Mouse (Mus musculus) CH12.LX (cell line): ENCODE results near the gene Ran. TPM values are rescaled to one million over a fixed set of nuclear protein-coding genes. Genes with fewer than 3 reads are reported as not detected.

Source experiments
- DNase-seq: peaks from one replicate; pipeline ENCODE4 v3.0.0-alpha.2; 2013; ENCODE audit errors: extremely low read depth
- H3K27ac ChIP-seq: 2 replicates; pipeline ENCODE4 v1.5.1; 2012; ENCODE audit warnings: low read depth, mild to moderate bottlenecking, control low read depth, moderate library complexity; ENCODE audit not compliant: insufficient read depth
- H3K27me3 ChIP-seq: replicated peaks from 2 replicates; pipeline ENCODE3; 2012; ENCODE audit warnings: inconsistent platforms
- H3K36me3 ChIP-seq, 2 experiments: replicated peaks in 1 of 2; 2 replicates each; pipeline versions ENCODE3 to v1.6.1; 2012; ENCODE audit warnings: inconsistent platforms in 1 of 2, low read length in 1 of 2, mild to moderate bottlenecking in 1 of 2, mixed read lengths in 1 of 2, moderate library complexity in 1 of 2; ENCODE audit not compliant: control insufficient read depth in 1 of 2, insufficient read depth in 1 of 2
- H3K4me1 ChIP-seq, 2 experiments: 2 replicates each; pipeline ENCODE4 v1.6.1; 2012; ENCODE audit warnings: inconsistent platforms in 1 of 2, moderate library complexity in 1 of 2; ENCODE audit not compliant: insufficient read depth in 2 of 2, control insufficient read depth in 1 of 2
- H3K4me2 ChIP-seq: 2 replicates; pipeline ENCODE4 v1.6.1; 2012; ENCODE audit warnings: low read depth, mild to moderate bottlenecking, control low read depth; ENCODE audit not compliant: poor library complexity, insufficient read depth, severe bottlenecking
- H3K4me3 ChIP-seq, 3 experiments: fragments of 150-350 bp in 1 of 3; sonication (generic) in 1 of 3; replicated peaks in 1 of 3; 2 replicates each; pipeline versions ENCODE3 to v1.5.1; 2011 to 2012; ENCODE audit warnings: low read depth in 2 of 3, low read length in 2 of 3, mild to moderate bottlenecking in 2 of 3, moderate library complexity in 2 of 3, control low read depth in 1 of 3, improper control_type of control experiment in 1 of 3, inconsistent platforms in 1 of 3, mixed read lengths in 1 of 3; ENCODE audit not compliant: poor library complexity in 1 of 3
- H3K79me2 ChIP-seq: replicated peaks from 2 replicates; pipeline ENCODE4 v1.6.1; 2012; ENCODE audit warnings: mild to moderate bottlenecking, moderate library complexity; ENCODE audit not compliant: control insufficient read depth, poor library complexity, insufficient read depth, severe bottlenecking; ENCODE audit errors: extremely low read depth
- H3K9ac ChIP-seq: 2 replicates; pipeline ENCODE4 v1.6.1; 2012; ENCODE audit warnings: low read depth, mild to moderate bottlenecking, control low read depth, moderate library complexity; ENCODE audit not compliant: insufficient read depth
- H3K9me3 ChIP-seq: replicated peaks from 2 replicates; pipeline ENCODE3; 2012; ENCODE audit warnings: low read length, inconsistent platforms, mixed read lengths
- CHD2 ChIP-seq: IDR thresholded peaks from 2 replicates; pipeline ENCODE4 v1.6.1; 2011; ENCODE audit warnings: low read length, improper control_type of control experiment
- E2F4 ChIP-seq: IDR thresholded peaks from 2 replicates; pipeline ENCODE4 v1.6.1; 2011; ENCODE audit warnings: low read depth, low read length, improper control_type of control experiment; ENCODE audit not compliant: insufficient replicate concordance
- ELF1 ChIP-seq: IDR thresholded peaks from 2 replicates; pipeline ENCODE4 v1.6.1; 2014; ENCODE audit warnings: low read depth, mild to moderate bottlenecking, inconsistent platforms, low read length, improper control_type of control experiment
- GABPA ChIP-seq: IDR thresholded peaks from 2 replicates; pipeline ENCODE4 v1.6.1; 2012; ENCODE audit warnings: low read depth, low read length, improper control_type of control experiment, inconsistent platforms; ENCODE audit not compliant: insufficient replicate concordance
- HCFC1 ChIP-seq: IDR thresholded peaks from 2 replicates; pipeline ENCODE4 v1.6.1; 2012; ENCODE audit warnings: low read depth, mild to moderate bottlenecking, inconsistent platforms, low read length, improper control_type of control experiment
- KAT2A ChIP-seq: IDR thresholded peaks from 2 replicates; pipeline ENCODE4 v1.6.1; 2012; ENCODE audit warnings: low read length, improper control_type of control experiment, inconsistent platforms; ENCODE audit not compliant: insufficient replicate concordance
- MAFK ChIP-seq: IDR thresholded peaks from 2 replicates; pipeline ENCODE4 v1.6.1; 2011; ENCODE audit warnings: low read length, improper control_type of control experiment; ENCODE audit not compliant: insufficient replicate concordance
- MYC ChIP-seq: IDR thresholded peaks from 2 replicates; pipeline ENCODE4 v1.6.1; 2011; ENCODE audit warnings: low read depth, mild to moderate bottlenecking, improper control_type of control experiment, low read length
- NRF1 ChIP-seq: IDR thresholded peaks from 2 replicates; pipeline ENCODE4 v1.6.1; 2014; ENCODE audit warnings: low read depth, mild to moderate bottlenecking, inconsistent platforms, low read length, improper control_type of control experiment, moderate library complexity
- PAX5 ChIP-seq: IDR thresholded peaks from 2 replicates; pipeline ENCODE4 v1.6.1; 2012; ENCODE audit warnings: low read length, inconsistent platforms, mixed read lengths
- POLR2A ChIP-seq: IDR thresholded peaks from 2 replicates; pipeline ENCODE4 v1.6.1; 2011; ENCODE audit warnings: low read depth, mild to moderate bottlenecking, improper control_type of control experiment, low read length
- RAD21 ChIP-seq: IDR thresholded peaks from 2 replicates; pipeline ENCODE4 v1.6.1; 2011; ENCODE audit warnings: low read depth, mild to moderate bottlenecking, low read length, improper control_type of control experiment, moderate library complexity
- SIN3A ChIP-seq: IDR thresholded peaks from 2 replicates; pipeline ENCODE4 v1.6.1; 2012; ENCODE audit warnings: low read length, improper control_type of control experiment, inconsistent platforms
- SMC3 ChIP-seq: IDR thresholded peaks from 2 replicates; pipeline ENCODE4 v1.6.1; 2011; ENCODE audit warnings: low read depth, low read length, improper control_type of control experiment
- USF1 ChIP-seq: IDR thresholded peaks from 2 replicates; pipeline ENCODE4 v1.6.1; 2014; ENCODE audit warnings: low read depth, mild to moderate bottlenecking, inconsistent platforms, low read length, improper control_type of control experiment
- USF2 ChIP-seq: conservative IDR thresholded peaks from 2 replicates; pipeline ENCODE4 v1.6.1; 2011; ENCODE audit warnings: low read depth, low read length, improper control_type of control experiment
- ZC3H11A ChIP-seq: IDR thresholded peaks from 2 replicates; pipeline ENCODE4 v1.6.1; 2012; ENCODE audit warnings: low read depth, mild to moderate bottlenecking, inconsistent platforms, low read length, improper control_type of control experiment
- ZKSCAN1 ChIP-seq: IDR thresholded peaks from 2 replicates; pipeline ENCODE4 v1.6.1; 2012; ENCODE audit warnings: low read depth, inconsistent platforms, low read length, improper control_type of control experiment, borderline replicate concordance
- ZMIZ1 ChIP-seq: IDR thresholded peaks from 2 replicates; pipeline ENCODE4 v1.6.1; 2012; ENCODE audit warnings: low read depth, mild to moderate bottlenecking, inconsistent platforms, low read length, improper control_type of control experiment
- dilution Hi-C: fragments of 300-500 bp; cut with MboI; formaldehyde crosslinking; loops from 2 replicates; pipeline ENCODE4 v1.14.3; 2020; ENCODE audit warnings: low sequenced_read_pairs; ENCODE audit not compliant: extremely low pct_unique_long_range_greater_than_20kb, extremely low pct_ligation_motif_present
- in situ Hi-C: fragments of 300-500 bp; cut with MboI; formaldehyde crosslinking; loops from 3 replicates; pipeline ENCODE4 v1.14.3; 2019; ENCODE audit warnings: low sequenced_read_pairs, low pct_ligation_motif_present, low pct_unique_long_range_greater_than_20kb, mixed read lengths
- polyA plus RNA-seq: library from polyadenylated mRNA; unstranded; fragments of >175 nt; gene quantifications from 2 replicates; pipeline ENCODE4 v1.2.1, GENCODE M21; 2012; ENCODE audit warnings: low read depth; ENCODE audit not compliant: insufficient read length
- total RNA-seq, 2 experiments: library from RNA; depleted of rRNA; stranded (reverse); fragments of 300-350 nt in 1 of 2; fragments of >200 nt in 1 of 2; gene quantifications; 2 replicates each; pipeline ENCODE4 v1.2.3; 2012 to 2014

Ran gene
- total and polyA plus RNA-seq, 3 experiments: 847 to 1,512 (median 1,083) TPM

- Histone ChIP-seq H3K4me3 (no peak overlapping the region), H3K27ac (no peak overlapping the region), H3K79me2 (no peaks in the 10 kb centered on the region), H3K36me3 (no peaks in the 10 kb centered on the region), H3K9me3 (peaks cover 76% of the 10 kb centered on the region), H3K9ac (no peak overlapping the region), H3K27me3 (no peaks in the 10 kb centered on the region), H3K4me2 (no peak overlapping the region), H3K4me1 (no peaks in the 10 kb centered on the region)
- TF ChIP-seq E2F4 (no peak), NRF1 (no peak), USF1 (no peak), PAX5 (no peak), USF2 (no peak), POLR2A (no peak), RAD21 (no peak), ELF1 (no peak), ZMIZ1 (no peak), HCFC1 (no peak), SIN3A (no peak), ZKSCAN1 (no peak), MYC (no peak), CHD2 (no peak), ZC3H11A (no peak), KAT2A (no peak), GABPA (no peak), SMC3 (no peak), MAFK (no peak)
- DNase-seq: no peak
- in situ Hi-C loops (no loop called here), dilution Hi-C loops (no loop called here)
These were observed 35.3 kb upstream of the Ran start for GRCm38 (mm10) chr5:128984536-128984935.

GRCm38 (mm10) chr5:128985946-128986345 is 33.9 kb upstream of the Ran start:
- Histone ChIP-seq H3K4me3 (no peak overlapping the region), H3K27ac (no peak overlapping the region), H3K36me3 (no peaks in the 10 kb centered on the region), H3K4me2 (no peak overlapping the region), H3K27me3 (no peaks in the 10 kb centered on the region), H3K79me2 (no peaks in the 10 kb centered on the region), H3K4me1 (no peaks in the 10 kb centered on the region), H3K9me3 (peaks cover 73% of the 10 kb centered on the region), H3K9ac (no peak overlapping the region)
- in situ Hi-C loops (no loop called here), dilution Hi-C loops (no loop called here)
- no peak for DNase-seq
- no peak for TF ChIP-seq ZC3H11A
- TF ChIP-seq POLR2A: no peak
- TF ChIP-seq CHD2: no peak
